Mouse (Mus musculus) embryonic fibroblast, embryonic 13.5 days (primary cell): Measurements from ENCODE around the gene Myh7b.

Experiments used
- CTCF ChIP-seq: IDR thresholded peaks from 2 replicates; pipeline ENCODE4 v1.5.1; 2011; ENCODE audit warnings: mild to moderate bottlenecking, control low read depth, low read length, moderate library complexity, borderline replicate concordance; ENCODE audit not compliant: insufficient read depth
- POLR2A ChIP-seq: IDR thresholded peaks from 2 replicates; pipeline ENCODE4 v1.6.1; 2011; ENCODE audit warnings: low read depth, mild to moderate bottlenecking, control low read depth, low read length, moderate library complexity

- no peak for TF ChIP-seq CTCF
- TF ChIP-seq POLR2A = no peak
These were observed at the start of gene Myh7b for GRCm38 (mm10) chr2:155610978-155611377.
